Mouse (Mus musculus): ENCODE data around the gene D17Wsu92e.

GRCm38 (mm10) chr17:27859131-27859530 lies 38.7 kb upstream of the D17Wsu92e start:
- no peak for TF ChIP-seq CTCF (IDR thresholded peaks at IDR 0.05; ENCODE audit: low read depth)
- TF ChIP-seq EP300 (IDR thresholded peaks at IDR 0.05; ENCODE audit: low read depth): peak; percentile 79
